Mouse (Mus musculus): Measurements from ENCODE around the gene Lefty2.

DNA sequence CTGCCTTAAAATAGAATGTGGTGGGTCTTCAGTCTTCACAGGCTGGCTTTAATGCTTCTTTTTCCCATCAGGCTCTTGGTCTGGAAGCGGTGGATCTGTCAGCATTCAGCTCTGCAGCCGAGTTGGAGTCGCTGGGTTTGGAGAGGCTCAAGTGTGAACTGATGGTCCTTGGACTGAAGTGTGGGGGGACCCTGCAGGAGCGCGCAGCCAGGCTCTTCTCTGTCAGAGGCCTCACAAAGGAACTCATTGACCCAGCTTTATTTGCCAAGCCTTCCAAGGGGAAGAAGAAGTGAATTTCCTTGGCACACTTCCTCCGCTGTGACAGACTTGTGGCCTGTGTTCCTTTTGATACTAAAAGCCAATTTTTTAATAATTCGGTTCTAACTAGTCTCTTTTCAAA lies 26.9 kb upstream of the Lefty2 start:
- no peak for TF ChIP-seq CTCF (IDR thresholded peaks at IDR 0.05; ENCODE audit: insufficient read depth, low read length)
- no peak for TF ChIP-seq POLR2A (IDR thresholded peaks at IDR 0.05; ENCODE audit: borderline replicate concordance, extremely low read depth, low read depth, low read length)

Measured in lung, adult 2 months (tissue).